Comparison of ENCODE assay signal across 20 mouse cellular contexts in genomic region chr6:124753861-124754260, GRCm38 (mm10). TPM values are rescaled to one million over a fixed set of nuclear protein-coding genes. Genes with fewer than 3 reads are reported as not detected.
DNase-seq lines count a peak whose midpoint lies in the region; ATAC-seq and TF ChIP-seq lines count a peak whose summit lies in the region.
"Had no signal": no experiment of that assay in that cellular context is flagged by ENCODE, and none has a peak within 500 bp of the region (broad histone marks: within the 10 kb centered on the region; RNA-seq: fewer than 3 reads in every experiment).

No protein-coding gene starts in this region.

- 89% methylated on average over 2 of the region's 2 CpGs for WGBS in hindbrain, embryonic 13.5 days
- WGBS in hindbrain, embryonic 11.5 days, result 98% methylated on average over 2 of the region's 2 CpGs
- 84% methylated on average over 2 of the region's 2 CpGs for WGBS in embryonic facial prominence, embryonic 13.5 days
- 94% methylated on average over 2 of the region's 2 CpGs for WGBS in midbrain, embryonic 15.5 days

- no peak for ATAC-seq in hindbrain, embryonic 13.5 days (ENCODE audit: low FRiP score)
- ATAC-seq in hindbrain, embryonic 11.5 days (ENCODE audit: low FRiP score), result no peak
- no peak for ATAC-seq in embryonic facial prominence, embryonic 13.5 days (ENCODE audit: insufficient number of reproducible peaks, insufficient read depth, low FRiP score, low TSS enrichment, low read depth)
- ATAC-seq in midbrain, embryonic 15.5 days (replicated peaks), result no peak
- ATAC-seq: forebrain, embryonic 13.5 days had no signal

- H3K36me3 ChIP-seq in hindbrain, embryonic 13.5 days, result peaks cover 13% of the 10 kb centered on the region
- no peaks in the 10 kb centered on the region for H3K36me3 ChIP-seq in hindbrain, embryonic 11.5 days (ENCODE audit: control insufficient read depth, insufficient read depth, low read length)
- peaks cover 15% of the 10 kb centered on the region for H3K36me3 ChIP-seq in E14TG2a.4 (ENCODE audit: insufficient read depth, low read length)
- peaks cover 28% of the 10 kb centered on the region for H3K36me3 ChIP-seq in embryonic facial prominence, embryonic 13.5 days
- H3K36me3 ChIP-seq in midbrain, embryonic 15.5 days (replicated peaks), result peaks cover 8% of the 10 kb centered on the region; the same call in 1 of the 2 replicates
- H3K36me3 ChIP-seq: liver, embryonic 13.5 days had no signal

- H3K4me3 ChIP-seq in hindbrain, embryonic 13.5 days, result no peak overlapping the region
- H3K4me3 ChIP-seq in hindbrain, embryonic 11.5 days (ENCODE audit: low read depth, low read length), result no peak overlapping the region
- H3K4me3 ChIP-seq in E14TG2a.4 (replicated peaks; ENCODE audit: low read length), result 0 out of 2 replicates have a peak overlapping the region, but pooled peaks have one; percentile 5
- no peak overlapping the region for H3K4me3 ChIP-seq in embryonic facial prominence, embryonic 13.5 days
- no peak overlapping the region for H3K4me3 ChIP-seq in midbrain, embryonic 15.5 days
- H3K4me3 ChIP-seq: heart, embryonic 10.5 days; liver, embryonic 13.5 days had no signal

- H3K9me3 ChIP-seq in hindbrain, embryonic 13.5 days, result no peaks in the 10 kb centered on the region
- no peaks in the 10 kb centered on the region for H3K9me3 ChIP-seq in hindbrain, embryonic 11.5 days (ENCODE audit: control insufficient read depth, low read length)
- no peaks in the 10 kb centered on the region for H3K9me3 ChIP-seq in E14TG2a.4 (ENCODE audit: low read length)
- H3K9me3 ChIP-seq in embryonic facial prominence, embryonic 13.5 days, result no peaks in the 10 kb centered on the region
- no peaks in the 10 kb centered on the region for H3K9me3 ChIP-seq in midbrain, embryonic 15.5 days
- H3K9me3 ChIP-seq: forebrain, embryonic 13.5 days; heart, embryonic 10.5 days; liver, embryonic 13.5 days; midbrain, embryonic 12.5 days had no signal

- peaks cover 54% of the 10 kb centered on the region for H3K4me1 ChIP-seq in hindbrain, embryonic 13.5 days (replicated peaks)
- peaks cover 7% of the 10 kb centered on the region for H3K4me1 ChIP-seq in hindbrain, embryonic 11.5 days (replicated peaks; ENCODE audit: control insufficient read depth, insufficient read depth, low read length)
- H3K4me1 ChIP-seq in E14TG2a.4 (replicated peaks; ENCODE audit: low read depth, low read length), result peaks cover 73% of the 10 kb centered on the region
- peaks cover 45% of the 10 kb centered on the region for H3K4me1 ChIP-seq in embryonic facial prominence, embryonic 13.5 days
- H3K4me1 ChIP-seq in midbrain, embryonic 15.5 days, result peaks cover 51% of the 10 kb centered on the region

- no peak overlapping the region for H3K27ac ChIP-seq in hindbrain, embryonic 13.5 days
- H3K27ac ChIP-seq in hindbrain, embryonic 11.5 days (ENCODE audit: low read depth, low read length), result no peak overlapping the region
- no peak overlapping the region for H3K27ac ChIP-seq in embryonic facial prominence, embryonic 13.5 days
- H3K27ac ChIP-seq in midbrain, embryonic 15.5 days, result no peak overlapping the region
- H3K27ac ChIP-seq: forebrain, embryonic 13.5 days; gastrocnemius, adult 2 months; heart, embryonic 10.5 days; liver, embryonic 13.5 days; midbrain, embryonic 12.5 days had no signal

- H3K4me2 ChIP-seq in hindbrain, embryonic 13.5 days, result peak overlapping the region; percentile 92
- H3K4me2 ChIP-seq in hindbrain, embryonic 11.5 days (replicated peaks; ENCODE audit: low read depth, low read length), result no peak overlapping the region
- peak overlapping the region; percentile 68; the same call in 1 of the 2 replicates for H3K4me2 ChIP-seq in embryonic facial prominence, embryonic 13.5 days
- H3K4me2 ChIP-seq in midbrain, embryonic 15.5 days, result 0 out of 2 replicates have a peak overlapping the region, but pooled peaks have one; percentile 4
- H3K4me2 ChIP-seq: liver, embryonic 13.5 days had no signal

- no peaks in the 10 kb centered on the region for H3K27me3 ChIP-seq in hindbrain, embryonic 13.5 days
- H3K27me3 ChIP-seq in hindbrain, embryonic 11.5 days (ENCODE audit: control insufficient read depth, insufficient read depth, low read length), result no peaks in the 10 kb centered on the region
- peaks cover 16% of the 10 kb centered on the region for H3K27me3 ChIP-seq in E14TG2a.4 (ENCODE audit: insufficient read depth, low read length)
- no peaks in the 10 kb centered on the region for H3K27me3 ChIP-seq in embryonic facial prominence, embryonic 13.5 days
- no peaks in the 10 kb centered on the region for H3K27me3 ChIP-seq in midbrain, embryonic 15.5 days (replicated peaks)
- H3K27me3 ChIP-seq: forebrain, embryonic 13.5 days; midbrain, embryonic 12.5 days had no signal

- no peak for DNase-seq in hindbrain, embryonic 11.5 days (ENCODE audit: low spot score)
- no peak for DNase-seq in gastrocnemius, postnatal 4 days (ENCODE audit: low spot score in 2 of 2)
- DNase-seq in spleen, postnatal 14 days (ENCODE audit: low spot score in 2 of 2), result no peak
- no peak for DNase-seq in frontal cortex, postnatal 36 days (ENCODE audit: low spot score in 2 of 2)
- DNase-seq: cerebellum, adult 9-11 months; gastrocnemius, adult 2 months; heart, postnatal 36 days; kidney, adult 11 months; liver, embryonic 13.5 days; lung, postnatal 10 days had no signal

- 0 out of 2 replicates have a peak overlapping the region, but pooled peaks have one; percentile 95 for H3K9ac ChIP-seq in hindbrain, embryonic 13.5 days
- H3K9ac ChIP-seq in hindbrain, embryonic 11.5 days (ENCODE audit: low read depth, low read length), result no peak overlapping the region
- no peak overlapping the region for H3K9ac ChIP-seq in embryonic facial prominence, embryonic 13.5 days
- H3K9ac ChIP-seq in midbrain, embryonic 15.5 days, result no peak overlapping the region
- H3K9ac ChIP-seq: forebrain, embryonic 13.5 days; liver, embryonic 13.5 days; midbrain, embryonic 12.5 days had no signal

- no peak for TF ChIP-seq CTCF in E14TG2a.4 (conservative IDR thresholded peaks at IDR 0.05; ENCODE audit: low read length)

RNA-seq across cellular contexts. Expression of gene Gm45234, which starts 2.0 kb away (rescaled TPM):
- not detected in 2 replicates for polyA plus RNA-seq in hindbrain, embryonic 13.5 days (2015; fragmentation: Nextera tagmentation; extraction: Ambion mirVana)
- not detected in 2 replicates for polyA plus RNA-seq in hindbrain, embryonic 11.5 days (2014; fragmentation: Nextera tagmentation; extraction: Ambion mirVana)
- 0.33 TPM in 1 of 2 replicates, not detected in the other for polyA plus RNA-seq in embryonic facial prominence, embryonic 13.5 days (2015; fragmentation: Nextera tagmentation; extraction: Ambion mirVana)
- not detected in 2 replicates for polyA plus RNA-seq in midbrain, embryonic 15.5 days (2015; fragmentation: Nextera tagmentation; extraction: Ambion mirVana)
- total RNA-seq in gastrocnemius, postnatal 4 days (2021), result under 1 TPM in 1 of 2 experiments, not detected in 1; 0.83 TPM
- total RNA-seq: gastrocnemius, adult 2 months; layer of hippocampus, adult 2 months had no signal
- polyA plus RNA-seq: brain, embryonic 14.5 days; forebrain, embryonic 13.5 days; heart, embryonic 10.5 days; liver, embryonic 13.5 days; midbrain, embryonic 12.5 days; urinary bladder, adult 2 months had no signal

RNA-seq across cellular contexts. Expression of gene Atn1, which starts 2.5 kb away (rescaled TPM):
- 21.6 and 22.7 TPM in 2 replicates for polyA plus RNA-seq in hindbrain, embryonic 13.5 days (2015; fragmentation: Nextera tagmentation; extraction: Ambion mirVana)
- polyA plus RNA-seq in hindbrain, embryonic 11.5 days (2014; fragmentation: Nextera tagmentation; extraction: Ambion mirVana), result 9.2 and 12.7 TPM in 2 replicates
- 22.1 and 22.2 TPM in 2 replicates for polyA plus RNA-seq in embryonic facial prominence, embryonic 13.5 days (2015; fragmentation: Nextera tagmentation; extraction: Ambion mirVana)
- polyA plus RNA-seq in midbrain, embryonic 15.5 days (2015; fragmentation: Nextera tagmentation; extraction: Ambion mirVana), result 32.7 and 34.3 TPM in 2 replicates
- total RNA-seq in gastrocnemius, postnatal 4 days (2021), result 10 to 100 TPM; 52.9 to 66.5 TPM

RNA-seq across cellular contexts. Expression of gene Grcc10, which starts 12.7 kb away (rescaled TPM):
- 670 and 677 TPM in 2 replicates for polyA plus RNA-seq in hindbrain, embryonic 13.5 days (2015; fragmentation: Nextera tagmentation; extraction: Ambion mirVana)
- 553 and 590 TPM in 2 replicates for polyA plus RNA-seq in hindbrain, embryonic 11.5 days (2014; fragmentation: Nextera tagmentation; extraction: Ambion mirVana)
- polyA plus RNA-seq in embryonic facial prominence, embryonic 13.5 days (2015; fragmentation: Nextera tagmentation; extraction: Ambion mirVana), result 487 and 605 TPM in 2 replicates
- 668 and 674 TPM in 2 replicates for polyA plus RNA-seq in midbrain, embryonic 15.5 days (2015; fragmentation: Nextera tagmentation; extraction: Ambion mirVana)
- 100 to 1,000 TPM; 177 to 209 TPM for total RNA-seq in gastrocnemius, postnatal 4 days (2021)

RNA-seq across cellular contexts. Expression of gene Ptpn6, which starts 15.3 kb away (rescaled TPM):
- 5.0 and 5.9 TPM in 2 replicates for polyA plus RNA-seq in hindbrain, embryonic 13.5 days (2015; fragmentation: Nextera tagmentation; extraction: Ambion mirVana)
- 7.1 and 7.9 TPM in 2 replicates for polyA plus RNA-seq in hindbrain, embryonic 11.5 days (2014; fragmentation: Nextera tagmentation; extraction: Ambion mirVana)
- 9.2 and 13.9 TPM in 2 replicates for polyA plus RNA-seq in embryonic facial prominence, embryonic 13.5 days (2015; fragmentation: Nextera tagmentation; extraction: Ambion mirVana)
- polyA plus RNA-seq in midbrain, embryonic 15.5 days (2015; fragmentation: Nextera tagmentation; extraction: Ambion mirVana), result 3.9 and 5.6 TPM in 2 replicates
- total RNA-seq in gastrocnemius, postnatal 4 days (2021), result 1 to 10 TPM; 4.6 to 6.4 TPM

RNA-seq across cellular contexts. Expression of gene Eno2, which starts 15.6 kb away (rescaled TPM):
- polyA plus RNA-seq in hindbrain, embryonic 13.5 days (2015; fragmentation: Nextera tagmentation; extraction: Ambion mirVana), result 53.2 and 58.7 TPM in 2 replicates
- 5.9 and 7.1 TPM in 2 replicates for polyA plus RNA-seq in hindbrain, embryonic 11.5 days (2014; fragmentation: Nextera tagmentation; extraction: Ambion mirVana)
- 10.7 and 10.9 TPM in 2 replicates for polyA plus RNA-seq in embryonic facial prominence, embryonic 13.5 days (2015; fragmentation: Nextera tagmentation; extraction: Ambion mirVana)
- 89.2 and 90.8 TPM in 2 replicates for polyA plus RNA-seq in midbrain, embryonic 15.5 days (2015; fragmentation: Nextera tagmentation; extraction: Ambion mirVana)
- 1 to 10 TPM; 6.0 to 6.5 TPM for total RNA-seq in gastrocnemius, postnatal 4 days (2021)
